Mouse (Mus musculus) megakaryocyte, embryonic 14.5 days (primary cell): ENCODE data around the gene Tnfsfm13. TPM values are rescaled to one million over a fixed set of nuclear protein-coding genes. Genes with fewer than 3 reads are reported as not detected.
A peak's percentile ranks its signal among the peaks of the same experiment; 100 is the strongest.

Experiments used
- H3K27me3 ChIP-seq: replicated peaks from 2 replicates; pipeline ENCODE3; 2012; ENCODE audit warnings: inconsistent platforms
- H3K36me3 ChIP-seq: replicated peaks from 2 replicates; pipeline ENCODE3; 2012; ENCODE audit warnings: low read length, inconsistent platforms, mixed read lengths
- H3K4me1 ChIP-seq: 2 replicates; pipeline ENCODE4 v1.6.1; 2012; ENCODE audit warnings: inconsistent platforms
- H3K4me3 ChIP-seq: replicated peaks from 2 replicates; pipeline ENCODE3; 2012; ENCODE audit warnings: moderate library complexity, mild to moderate bottlenecking, inconsistent platforms
- H3K9me3 ChIP-seq: 2 replicates; pipeline ENCODE4 v1.6.1; 2012; ENCODE audit warnings: inconsistent platforms
- FLI1 ChIP-seq: IDR thresholded peaks from 2 replicates; pipeline ENCODE4 v1.6.1; 2012; ENCODE audit warnings: low read length, inconsistent platforms, mixed read lengths
- GATA1 ChIP-seq: IDR thresholded peaks from 3 replicates; pipeline ENCODE4 v1.6.1; 2012; ENCODE audit warnings: mixed read lengths, low read length, inconsistent platforms, borderline replicate concordance
- polyA plus RNA-seq: library from polyadenylated mRNA; stranded (reverse); fragments of >175 nt; gene quantifications from 2 replicates; pipeline ENCODE4 v1.2.3, GENCODE M21; 2012; ENCODE audit warnings: low replicate concordance; ENCODE audit not compliant: insufficient read depth

The Tnfsfm13 gene
- polyA plus RNA-seq, 1 experiment = 2.5 TPM

GRCm38 (mm10) chr11:69656617-69657461 is 39.1 kb downstream of the Tnfsfm13 start:
- no peak overlapping the region for H3K4me3 ChIP-seq

GRCm38 (mm10) chr11:69656065-69656455 is 39.8 kb downstream of the Tnfsfm13 start:
- Histone ChIP-seq H3K9me3 (no peaks in the 10 kb centered on the region), H3K4me1 (peaks cover 60% of the 10 kb centered on the region), H3K36me3 (peaks cover 87% of the 10 kb centered on the region), H3K4me3 (no peak overlapping the region), H3K27me3 (no peaks in the 10 kb centered on the region)
- TF ChIP-seq FLI1 (no peak), GATA1 (no peak)

More at GRCm38 (mm10) chr11:69656617-69657461, 39.1 kb downstream of the Tnfsfm13 start:
- H3K27me3 ChIP-seq = no peaks in the 10 kb centered on the region
- peaks cover 68% of the 10 kb centered on the region for H3K4me1 ChIP-seq
- H3K36me3 ChIP-seq = peaks cover 79% of the 10 kb centered on the region
- H3K9me3 ChIP-seq = no peaks in the 10 kb centered on the region
- TF ChIP-seq FLI1 (no peak), GATA1 (no peak)

- no peak for TF ChIP-seq GATA1
- no peak for TF ChIP-seq FLI1
- no peaks in the 10 kb centered on the region for H3K9me3 ChIP-seq
- no peak within 1 kb of the TSS for H3K4me3 ChIP-seq
- no peaks in the 10 kb centered on the region for H3K27me3 ChIP-seq
- H3K36me3 ChIP-seq = peaks cover 93% of the 10 kb centered on the region
- peaks cover 56% of the 10 kb centered on the region for H3K4me1 ChIP-seq
Measured at GRCm38 (mm10) chr11:69655264-69656064, 40.4 kb downstream of the Tnfsfm13 start, which contains the start of gene Sox15. TSS of gene Sox15 (plus strand) at chr11:69655314.

- no peak overlapping the region for H3K4me3 ChIP-seq
- peaks cover 49% of the 10 kb centered on the region for H3K4me1 ChIP-seq
- TF ChIP-seq GATA1 (no peak), FLI1 (no peak)
- H3K9me3 ChIP-seq = no peaks in the 10 kb centered on the region
- H3K36me3 ChIP-seq = peaks cover 94% of the 10 kb centered on the region
- no peaks in the 10 kb centered on the region for H3K27me3 ChIP-seq
Measured at GRCm38 (mm10) chr11:69654760-69655159, 41.1 kb downstream of the Tnfsfm13 start.

GRCm38 (mm10) chr11:69653399-69653798 is 42.5 kb downstream of the Tnfsfm13 start:
- H3K27me3 ChIP-seq = no peaks in the 10 kb centered on the region
- peaks cover 98% of the 10 kb centered on the region for H3K36me3 ChIP-seq
- TF ChIP-seq GATA1 (no peak), FLI1 (no peak)
- H3K9me3 ChIP-seq = no peaks in the 10 kb centered on the region
- H3K4me1 ChIP-seq = peaks cover 38% of the 10 kb centered on the region
- H3K4me3 ChIP-seq = no peak overlapping the region

GRCm38 (mm10) chr11:69645860-69646259 is 50.0 kb downstream of the Tnfsfm13 start:
- Histone ChIP-seq H3K27me3 (no peaks in the 10 kb centered on the region), H3K9me3 (no peaks in the 10 kb centered on the region), H3K36me3 (peaks cover 94% of the 10 kb centered on the region), H3K4me1 (no peaks in the 10 kb centered on the region), H3K4me3 (no peak overlapping the region)
- no peak for TF ChIP-seq GATA1
- no peak for TF ChIP-seq FLI1

GRCm38 (mm10) chr11:69635471-69635870 is 60.4 kb downstream of the Tnfsfm13 start:
- H3K4me1 ChIP-seq = peaks cover 44% of the 10 kb centered on the region
- TF ChIP-seq GATA1 = no peak
- no peak for TF ChIP-seq FLI1
- H3K9me3 ChIP-seq = no peaks in the 10 kb centered on the region
- peaks cover 39% of the 10 kb centered on the region for H3K36me3 ChIP-seq
- H3K4me3 ChIP-seq = no peak overlapping the region
- no peaks in the 10 kb centered on the region for H3K27me3 ChIP-seq

GRCm38 (mm10) chr11:69633128-69633866 is 62.6 kb downstream of the Tnfsfm13 start:
- H3K4me1 ChIP-seq = peaks cover 51% of the 10 kb centered on the region

More at GRCm38 (mm10) chr11:69633128-69633866, 62.6 kb downstream of the Tnfsfm13 start:
- peaks cover 21% of the 10 kb centered on the region for H3K36me3 ChIP-seq
- H3K4me3 ChIP-seq = peak overlapping the region; percentile 97
- no peak for TF ChIP-seq FLI1
- no peak for TF ChIP-seq GATA1
- no peaks in the 10 kb centered on the region for H3K27me3 ChIP-seq
- no peaks in the 10 kb centered on the region for H3K9me3 ChIP-seq

Other genes with a start within 250 kb of the Tnfsfm13 start
- gene Dnah2, start 147.0 kb downstream of the Tnfsfm13 start, polyA plus RNA-seq = 0.95 TPM in 1 of 2 replicates, not detected in the other
- 0.51 and 2.1 TPM in 2 replicates for gene Efnb3, start 135.9 kb downstream of the Tnfsfm13 start, polyA plus RNA-seq
- 19.7 and 50.2 TPM in 2 replicates for gene Wrap53, start 115.8 kb downstream of the Tnfsfm13 start, polyA plus RNA-seq
- gene Trp53, start 115.7 kb downstream of the Tnfsfm13 start, polyA plus RNA-seq = 53.2 and 68.6 TPM in 2 replicates
- 2.8 and 4.2 TPM in 2 replicates for gene Atp1b2, start 90.2 kb downstream of the Tnfsfm13 start, polyA plus RNA-seq
- gene Shbg, start 78.2 kb downstream of the Tnfsfm13 start, polyA plus RNA-seq = not detected in 2 replicates
- not detected in 2 replicates for gene Sat2, start 74.1 kb downstream of the Tnfsfm13 start, polyA plus RNA-seq
- gene Fxr2, start 63.1 kb downstream of the Tnfsfm13 start, polyA plus RNA-seq = 65.7 and 84.9 TPM in 2 replicates
- not detected in 2 replicates for gene Sox15, start 40.8 kb downstream of the Tnfsfm13 start, polyA plus RNA-seq
- 16.2 and 31.6 TPM in 2 replicates for gene Mpdu1, start 33.5 kb downstream of the Tnfsfm13 start, polyA plus RNA-seq
- gene Cd68, start 29.9 kb downstream of the Tnfsfm13 start, polyA plus RNA-seq = 8.7 and 128 TPM in 2 replicates
- 144 and 601 TPM in 2 replicates for gene Eif4a1, start 23.7 kb downstream of the Tnfsfm13 start, polyA plus RNA-seq
- 54.1 and 94.8 TPM in 2 replicates for gene Senp3, start 14.0 kb downstream of the Tnfsfm13 start, polyA plus RNA-seq
- gene Tnfsf13, start 10.3 kb downstream of the Tnfsfm13 start, polyA plus RNA-seq = 0.56 TPM in 1 of 2 replicates, not detected in the other
- gene Tnfsf12, start 249 bp downstream of the Tnfsfm13 start, polyA plus RNA-seq = 5.3 and 13.1 TPM in 2 replicates
- 36.5 and 129 TPM in 2 replicates for gene Polr2a, start 62.5 kb upstream of the Tnfsfm13 start, polyA plus RNA-seq
- gene Slc35g3, start 65.9 kb upstream of the Tnfsfm13 start, polyA plus RNA-seq = not detected in 2 replicates
- gene Zbtb4, start 69.8 kb upstream of the Tnfsfm13 start, polyA plus RNA-seq = 1.9 and 3.9 TPM in 2 replicates
- not detected in 2 replicates for gene Chrnb1, start 99.8 kb upstream of the Tnfsfm13 start, polyA plus RNA-seq
- gene Fgf11, start 105.8 kb upstream of the Tnfsfm13 start, polyA plus RNA-seq = 0.64 TPM in 1 of 2 replicates, not detected in the other
- not detected in 2 replicates for gene Tmem102, start 109.5 kb upstream of the Tnfsfm13 start, polyA plus RNA-seq
- not detected in 2 replicates for gene Gm39566, start 119.2 kb upstream of the Tnfsfm13 start, polyA plus RNA-seq
- not detected in 2 replicates for gene Spem2, start 122.4 kb upstream of the Tnfsfm13 start, polyA plus RNA-seq
- not detected in 2 replicates for gene Spem1, start 126.1 kb upstream of the Tnfsfm13 start, polyA plus RNA-seq
- gene Nlgn2, start 141.7 kb upstream of the Tnfsfm13 start, polyA plus RNA-seq = 4.9 and 17.7 TPM in 2 replicates
- 742 and 1,105 TPM in 2 replicates for gene Tmem256, start 142.4 kb upstream of the Tnfsfm13 start, polyA plus RNA-seq
- gene Plscr3, start 150.3 kb upstream of the Tnfsfm13 start, polyA plus RNA-seq = 41.3 and 79.4 TPM in 2 replicates
- not detected in 2 replicates for gene Tnk1, start 162.6 kb upstream of the Tnfsfm13 start, polyA plus RNA-seq
- gene Tmem95, start 181.9 kb upstream of the Tnfsfm13 start, polyA plus RNA-seq = not detected in 2 replicates
- 0.98 TPM in 1 of 2 replicates, not detected in the other for gene Kctd11, start 185.3 kb upstream of the Tnfsfm13 start, polyA plus RNA-seq
- 47.6 and 58.4 TPM in 2 replicates for gene Acap1, start 199.4 kb upstream of the Tnfsfm13 start, polyA plus RNA-seq
- gene 2810408A11Rik, start 204.9 kb upstream of the Tnfsfm13 start, polyA plus RNA-seq = 0.25 TPM in 1 of 2 replicates, not detected in the other
- 17.6 and 26.8 TPM in 2 replicates for gene Neurl4, start 205.0 kb upstream of the Tnfsfm13 start, polyA plus RNA-seq
- 116 and 124 TPM in 2 replicates for gene Gps2, start 217.8 kb upstream of the Tnfsfm13 start, polyA plus RNA-seq
- 2,079 and 2,119 TPM in 2 replicates for gene Eif5a, start 225.9 kb upstream of the Tnfsfm13 start, polyA plus RNA-seq
- gene Ybx2, start 239.7 kb upstream of the Tnfsfm13 start, polyA plus RNA-seq = 0.75 TPM in 1 of 2 replicates, not detected in the other